In the genomic region with DNA sequence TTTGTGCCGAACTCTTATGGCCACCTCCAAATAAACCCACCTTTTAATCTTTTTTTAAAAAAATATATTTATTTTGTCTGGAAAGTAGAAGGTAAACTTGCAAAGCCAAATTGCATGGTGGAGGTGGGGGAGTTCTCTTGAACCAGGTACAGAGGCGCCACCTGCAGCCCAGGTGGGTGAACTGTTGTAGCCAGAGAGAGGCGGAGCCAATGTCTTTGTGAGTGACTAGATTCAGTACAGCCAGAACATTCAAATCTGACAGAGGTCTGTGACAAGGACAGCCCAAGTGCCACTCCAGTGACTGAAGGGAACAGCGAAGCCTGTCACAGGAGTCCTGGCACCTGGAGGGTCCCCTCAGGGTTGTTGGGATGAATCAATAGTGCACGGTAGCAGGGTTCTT, we compare ENCODE assay signal across 8 mouse cellular contexts.
DNase-seq lines count a peak whose midpoint lies in the region; TF ChIP-seq lines count a peak whose summit lies in the region.

No protein-coding gene starts in this region.

- H3K27me3 ChIP-seq in liver, adult 2 months (ENCODE audit: control insufficient read depth, insufficient read depth, low read length) = no peaks in the 10 kb centered on the region

- no peak overlapping the region for H3K4me3 ChIP-seq in gastrocnemius, adult 2 months
- H3K4me3 ChIP-seq in liver, adult 2 months (ENCODE audit: insufficient read depth, low read depth, low read length) = no peak overlapping the region

- no peak overlapping the region for H3K27ac ChIP-seq in gastrocnemius, adult 2 months
- no peak overlapping the region for H3K27ac ChIP-seq in liver, adult 2 months (replicated peaks; ENCODE audit: insufficient read depth, low read depth, low read length)

- H3K4me1 ChIP-seq in liver, adult 2 months (ENCODE audit: control insufficient read depth, insufficient read depth, low read length) = no peaks in the 10 kb centered on the region

- TF ChIP-seq POLR2A in liver, adult 2 months (IDR thresholded peaks at IDR 0.05; ENCODE audit: extremely low read depth, insufficient read depth, low read length) = no peak

- 69% methylated on average over 5 of the region's 5 CpGs for WGBS in liver, adult 2 months

- peak; percentile 72 for TF ChIP-seq CTCF in gastrocnemius, adult 2 months (IDR thresholded peaks at IDR 0.05)
- peak; percentile 68 for TF ChIP-seq CTCF in liver, adult 2 months (IDR thresholded peaks at IDR 0.05; ENCODE audit: low read depth, low read length)

- no peaks in the 10 kb centered on the region for H3K79me2 ChIP-seq in liver, adult 2 months (ENCODE audit: control insufficient read depth, insufficient read depth, low read length)

- intact Hi-C loops in gastrocnemius, adult 2 months (cut with DNase I) = loop anchor here (2.0 to 10.0 kb wide), 2 partner anchors 74 to 346 kb away; no protein-coding TSS in a partner anchor
- intact Hi-C loops in gastrocnemius, postnatal 14 days (cut with DNase I; ENCODE audit: low total_unique reads) = no loop called here

- peaks cover 90% of the 10 kb centered on the region for H3K36me3 ChIP-seq in liver, adult 2 months (ENCODE audit: control insufficient read depth, insufficient read depth, low read length)

- DNase-seq in gastrocnemius, adult 2 months = peak; percentile 67
- DNase-seq in gastrocnemius, postnatal 4 days (ENCODE audit: low spot score in 2 of 2) = no peak
- DNase-seq in B cell, adult 2 months = peak; percentile 58 to 60
- peak; percentile 13 to 40 for DNase-seq in adrenal gland, postnatal 36 days
- DNase-seq in gastrocnemius, postnatal 14 days = peak; percentile 13
- DNase-seq in liver, adult 2 months (ENCODE audit: extremely low read depth, low read depth, low spot score) = peak; percentile 56
- peak; percentile 30 to 67 for DNase-seq in spleen, postnatal 4 days (ENCODE audit: low spot score in 2 of 2)
- DNase-seq in frontal cortex, postnatal 36 days (ENCODE audit: low spot score in 2 of 2) = no peak

- H3K9ac ChIP-seq in liver, adult 2 months (ENCODE audit: low read depth, low read length) = no peak overlapping the region

Comparison
In these comparisons a context has a peak if more than half of its experiments do, and no peak if none do; other contexts are left out.
1. DNase-seq: peak in gastrocnemius, adult 2 months (single experiment), B cell, adult 2 months (2 of 2), adrenal gland, postnatal 36 days (2 of 2), gastrocnemius, postnatal 14 days (single experiment), liver, adult 2 months (single experiment) and spleen, postnatal 4 days (2 of 2); none in gastrocnemius, postnatal 4 days (0 of 2) and frontal cortex, postnatal 36 days (0 of 2).